Mouse (Mus musculus) ZHBTc4 (cell line): ENCODE measurements around the gene Knstrn.
A peak's percentile ranks its signal among the peaks of the same experiment; 100 is the strongest.

Source experiments
- DNase-seq: peaks from one replicate; pipeline ENCODE4 v3.0.0-alpha.2; 2011; ENCODE audit warnings: low read depth, low spot score

Knstrn gene

DNA sequence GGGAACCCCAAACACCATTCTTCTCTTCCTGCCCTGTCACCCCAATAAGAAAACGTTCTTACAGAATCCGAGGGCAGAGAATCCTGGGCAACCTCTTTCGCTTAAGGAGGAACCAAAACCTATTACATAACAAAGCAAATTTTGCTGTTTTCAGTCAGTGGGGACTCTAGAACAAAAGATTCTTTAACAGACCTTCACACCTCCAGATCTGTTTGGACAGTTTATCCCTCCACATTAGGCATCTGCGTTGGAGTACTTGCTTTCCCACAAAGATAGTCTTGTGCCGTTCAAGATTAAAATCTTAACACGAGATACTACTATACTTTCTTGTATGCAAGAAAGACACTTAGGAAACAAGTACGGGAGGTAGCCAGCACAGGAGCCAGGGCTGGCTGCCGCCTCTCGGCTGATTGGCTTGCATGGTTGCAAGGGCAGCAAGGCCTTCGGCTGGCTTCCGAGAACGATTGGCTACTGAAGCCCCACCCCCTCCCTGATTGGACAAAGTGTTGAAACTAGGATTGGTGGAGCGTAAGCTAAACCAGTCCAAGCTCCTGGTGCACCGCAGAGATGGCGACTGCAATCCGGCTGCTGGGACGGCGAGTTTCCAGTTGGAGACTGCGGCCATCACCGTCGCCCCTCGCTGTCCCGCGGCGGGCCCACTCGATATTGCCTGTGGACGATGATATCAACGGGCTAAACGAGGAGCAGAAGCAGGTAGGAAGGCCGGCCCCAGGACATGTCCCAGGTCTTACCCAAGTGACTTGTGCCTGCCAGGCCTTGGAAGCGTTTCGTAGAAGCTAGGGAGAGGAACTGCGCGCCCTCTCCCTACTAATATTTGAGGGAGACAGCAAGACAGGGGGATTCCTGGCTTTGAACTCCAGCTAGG is 47.9 kb downstream of the Knstrn start, which contains the start of gene Ivd:
Ivd (plus strand) TSS at position 501 of the 886 bp plus-strand sequence.
- peak; percentile 97 for DNase-seq

DNA sequence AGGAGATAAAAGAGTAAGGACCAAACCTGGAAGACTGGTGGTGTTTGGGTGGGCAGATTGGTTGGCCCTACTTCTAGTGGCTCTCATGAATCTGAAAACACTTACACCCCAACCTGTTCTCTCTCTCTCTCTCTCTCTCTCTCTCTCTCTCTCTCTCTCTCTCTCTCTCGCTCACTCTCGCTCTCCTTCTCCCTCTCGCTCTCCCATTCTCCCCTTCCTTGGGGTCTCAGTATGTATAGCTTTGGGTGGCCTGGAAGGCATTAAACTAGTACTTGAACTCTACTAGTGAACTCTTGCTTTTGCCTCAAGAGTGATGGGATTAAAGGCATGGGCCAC is 48.5 kb downstream of the Knstrn start:
- DNase-seq = no peak

- DNase-seq = no peak
Observed at GRCm38 (mm10) chr2:118870601-118871000, 56.8 kb downstream of the Knstrn start.

DNA sequence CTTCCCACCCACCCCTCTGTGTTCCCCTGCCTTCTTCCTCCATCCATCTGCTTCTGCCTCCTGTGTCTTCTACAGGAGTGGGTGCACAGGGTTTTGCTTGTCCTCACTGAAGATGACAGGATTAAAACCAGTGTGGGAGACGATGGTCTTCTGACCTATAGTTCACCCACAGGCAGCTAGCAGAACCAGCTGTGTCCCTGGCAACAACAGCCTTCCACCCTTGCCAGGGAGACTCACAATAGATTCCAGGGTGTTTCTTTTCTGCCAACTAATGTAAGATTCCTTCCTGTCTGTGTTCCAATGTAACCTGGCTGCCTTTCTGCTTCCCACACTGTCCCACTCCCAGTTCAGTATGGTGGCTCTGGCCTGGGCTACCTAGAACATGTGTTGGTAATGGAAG is 57.2 kb downstream of the Knstrn start:
- DNase-seq = no peak

- DNase-seq = no peak
Observed at GRCm38 (mm10) chr2:118873018-118873417, 59.2 kb downstream of the Knstrn start.

DNA sequence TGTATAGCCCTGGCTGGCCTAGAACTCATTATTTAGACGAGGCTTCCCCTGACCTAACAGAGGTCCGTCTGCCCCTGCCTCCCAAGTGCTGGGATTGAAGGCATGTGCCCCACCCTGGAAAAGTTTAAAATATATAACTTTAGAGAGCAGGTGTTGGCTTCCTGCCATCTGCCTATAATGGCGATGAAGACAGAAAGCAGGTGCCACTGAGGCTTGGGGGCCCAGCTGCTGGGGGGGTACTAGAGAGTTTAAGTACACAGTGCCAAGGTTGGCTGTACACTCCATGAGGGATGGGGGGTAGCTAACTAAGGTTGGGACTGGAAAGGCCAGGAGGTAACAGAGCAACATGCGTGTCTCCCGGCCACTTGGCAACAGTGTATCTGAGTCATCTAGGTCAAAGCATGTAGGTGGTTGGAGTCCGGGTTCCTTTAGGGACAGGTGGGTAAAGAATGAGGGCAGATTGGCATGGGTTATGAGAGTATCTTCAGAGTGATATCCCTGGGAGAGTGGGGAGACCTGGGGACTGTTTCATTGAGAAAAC is 60.2 kb downstream of the Knstrn start:
- no peak for DNase-seq

- no peak for DNase-seq
Observed at GRCm38 (mm10) chr2:118875316-118875715, 61.5 kb downstream of the Knstrn start.

DNA sequence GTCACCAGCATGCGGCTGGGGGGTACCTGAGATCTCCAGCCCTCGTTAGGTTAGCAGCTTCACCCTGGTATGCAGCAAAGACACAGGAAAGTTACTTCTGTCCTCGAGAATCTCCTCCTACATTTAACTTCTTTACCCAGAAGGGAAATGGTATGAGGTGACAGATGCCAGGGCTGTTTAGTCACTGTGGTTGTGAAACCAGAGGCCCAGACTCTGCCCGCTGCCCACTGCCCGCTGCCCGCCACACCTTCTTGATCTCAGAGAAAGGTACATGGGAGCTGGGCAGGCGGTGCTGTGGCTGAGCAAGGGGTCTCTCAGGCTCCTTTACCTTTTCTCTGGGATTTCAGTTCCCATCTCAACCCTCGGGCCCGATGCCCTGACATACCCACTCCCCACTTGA is 62.6 kb downstream of the Knstrn start:
- no peak for DNase-seq

DNA sequence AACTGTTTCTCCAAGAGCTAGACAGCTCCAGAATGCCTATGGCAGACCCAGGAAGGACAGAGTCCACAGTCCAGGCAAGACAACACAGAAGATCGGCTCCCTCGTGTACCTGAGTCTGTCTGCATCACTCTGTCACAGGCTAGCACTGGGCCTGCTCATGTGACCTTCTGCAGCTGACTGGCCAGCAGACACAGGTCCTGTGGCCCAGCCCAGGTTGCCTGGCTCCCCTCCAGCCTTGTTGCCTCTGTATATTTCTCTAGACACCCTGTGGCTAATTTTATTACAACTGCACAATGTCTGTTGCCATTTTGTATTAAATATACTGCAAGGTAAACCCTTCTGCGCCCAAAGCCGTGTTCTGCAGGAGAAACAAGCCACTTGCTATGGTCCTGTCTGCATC is 67.2 kb downstream of the Knstrn start:
- DNase-seq = no peak

- no peak for DNase-seq
Observed at GRCm38 (mm10) chr2:118881956-118882355, 68.2 kb downstream of the Knstrn start.

DNA sequence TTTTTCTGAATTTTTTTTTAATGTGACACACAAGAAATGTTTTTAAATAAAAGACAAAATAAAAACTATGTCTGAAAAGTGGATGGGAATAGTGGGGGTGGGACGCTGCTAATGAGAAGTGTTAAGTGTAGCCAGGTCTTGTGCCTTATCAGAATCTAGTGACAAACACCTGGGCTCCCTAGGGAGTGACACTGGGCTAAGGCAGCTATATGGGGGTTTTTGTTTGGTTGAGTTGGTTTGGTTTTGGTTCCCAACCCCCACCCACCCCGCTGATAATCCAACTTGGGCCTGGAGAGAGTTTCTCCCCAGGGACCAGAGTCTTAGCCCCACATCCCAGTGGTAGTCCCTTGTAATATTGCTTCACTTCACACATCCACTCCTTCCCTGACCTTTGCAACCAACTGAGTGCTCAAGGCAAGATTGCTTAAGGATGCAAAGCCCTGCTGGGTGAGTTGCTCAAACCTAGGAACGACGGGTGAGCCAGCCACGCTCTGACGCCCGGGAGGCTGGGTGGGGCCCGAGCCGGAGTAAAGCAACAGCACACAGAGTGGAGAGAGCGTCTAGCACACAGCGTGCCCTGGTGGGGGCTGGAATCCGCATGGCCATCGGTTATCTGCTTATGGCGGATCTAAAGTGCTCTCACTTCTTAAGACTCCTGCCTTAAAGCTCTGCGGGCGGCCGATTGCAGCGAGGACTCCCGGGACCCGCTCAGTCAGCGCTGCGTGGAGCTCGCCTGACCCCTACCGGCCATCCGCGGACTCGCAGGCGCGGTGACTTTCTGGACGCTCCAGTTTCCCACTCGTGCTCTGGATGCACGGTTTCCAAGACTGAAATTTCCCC is 69.3 kb downstream of the Knstrn start:
- peak; percentile 86 for DNase-seq

- no peak for DNase-seq
Observed at GRCm38 (mm10) chr2:118887440-118887839, 73.6 kb downstream of the Knstrn start.

DNA sequence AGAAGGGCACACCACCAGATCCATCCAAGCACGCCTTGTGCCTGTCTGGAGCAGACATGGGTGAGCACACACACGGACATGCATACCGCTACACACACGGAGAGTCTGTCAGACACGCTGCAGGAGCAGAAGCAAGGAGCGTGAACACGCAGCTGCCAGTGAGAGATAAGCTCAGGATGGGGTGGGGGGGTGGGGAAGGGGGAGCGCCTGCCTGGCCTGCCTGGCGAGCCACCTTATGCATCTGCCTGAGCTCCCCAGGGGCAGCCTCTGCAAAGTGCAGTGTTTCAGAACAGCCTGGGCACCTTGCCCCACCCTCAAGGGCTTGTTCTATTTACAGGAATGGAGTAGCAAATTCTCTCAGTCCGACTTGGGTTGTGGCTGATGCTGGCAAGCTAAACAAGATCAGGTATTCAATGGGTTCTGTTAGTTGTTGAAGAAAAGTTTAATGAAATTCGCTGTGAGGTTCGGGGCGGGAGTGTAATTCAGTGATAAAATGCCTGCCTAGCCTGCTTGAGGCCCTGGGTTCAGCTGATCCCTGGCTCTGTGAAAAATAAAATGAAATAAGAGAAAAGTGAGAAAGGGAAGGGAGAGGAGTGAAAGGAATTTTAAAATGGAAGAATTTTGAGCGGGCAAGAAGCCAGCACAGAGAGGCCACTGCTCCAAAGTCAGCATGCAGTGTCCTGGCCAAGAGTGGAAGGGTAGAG is 74.2 kb downstream of the Knstrn start:
- no peak for DNase-seq

DNA sequence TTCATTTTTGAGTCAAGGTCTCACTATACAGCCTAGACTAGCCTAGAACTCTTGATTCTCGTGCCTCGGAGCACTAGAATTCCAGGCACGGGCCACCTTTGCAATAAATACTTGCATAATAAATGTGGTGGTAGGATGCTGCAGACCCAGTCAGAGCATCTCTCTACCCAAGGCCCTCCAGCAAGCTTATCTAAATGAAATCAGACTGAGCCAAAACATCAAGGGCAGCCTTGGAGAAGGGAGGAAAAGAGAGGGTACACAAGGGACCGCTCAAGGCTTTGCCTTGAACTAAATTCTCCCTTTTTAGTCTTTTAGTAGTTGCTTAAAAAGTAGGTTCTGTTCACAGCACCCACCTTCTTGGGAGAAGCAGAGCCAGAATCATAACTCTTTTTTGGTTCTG is 77.4 kb downstream of the Knstrn start:
- no peak for DNase-seq

DNA sequence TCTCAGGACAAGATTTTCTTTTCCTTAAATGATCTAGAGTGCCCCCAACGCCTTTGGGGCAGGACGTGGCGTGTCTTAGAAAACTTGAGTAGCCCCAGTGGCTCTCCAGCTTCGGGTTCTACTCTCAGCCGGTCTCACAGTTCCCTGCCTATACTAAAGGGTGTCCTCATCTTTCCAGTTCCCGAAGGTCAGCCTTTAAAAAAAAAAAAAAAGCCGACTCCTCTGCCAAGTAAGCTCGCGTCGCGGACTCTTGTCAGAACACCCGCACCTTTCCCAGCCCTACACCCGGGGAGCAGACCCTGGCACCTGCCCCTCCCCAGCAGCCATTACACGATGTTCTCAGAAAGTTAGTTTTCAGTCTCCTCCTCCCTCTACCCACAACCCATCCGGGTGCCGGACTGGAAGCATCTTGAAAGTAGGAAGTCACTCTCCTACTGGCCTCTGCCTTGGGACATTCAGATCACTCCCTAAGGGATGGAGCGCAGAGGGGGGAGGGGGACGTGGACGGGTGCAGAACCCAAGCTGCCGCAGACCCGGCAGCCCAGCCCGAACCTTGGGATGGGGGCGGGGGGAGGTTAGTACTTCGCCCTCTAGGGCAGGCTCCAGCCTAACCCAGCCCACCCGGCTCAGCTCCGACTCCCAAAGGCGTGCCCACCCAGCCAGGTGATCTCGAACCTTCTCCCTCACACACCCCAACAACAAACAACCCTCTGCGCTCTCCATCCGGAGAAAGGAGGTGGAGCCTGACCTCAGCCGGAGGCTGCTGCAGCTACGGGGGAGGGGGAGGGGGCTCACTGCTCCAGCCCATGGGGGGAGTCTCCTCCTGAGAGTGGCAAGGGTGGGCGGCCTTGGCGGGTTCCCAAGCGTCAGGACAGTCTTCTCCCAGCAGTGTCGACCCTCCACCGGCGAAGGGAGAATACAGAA is 82.4 kb downstream of the Knstrn start:
- peak; percentile 79 for DNase-seq

GRCm38 (mm10) chr2:118896914-118897291 is 83.1 kb downstream of the Knstrn start:
- no peak for DNase-seq

DNA sequence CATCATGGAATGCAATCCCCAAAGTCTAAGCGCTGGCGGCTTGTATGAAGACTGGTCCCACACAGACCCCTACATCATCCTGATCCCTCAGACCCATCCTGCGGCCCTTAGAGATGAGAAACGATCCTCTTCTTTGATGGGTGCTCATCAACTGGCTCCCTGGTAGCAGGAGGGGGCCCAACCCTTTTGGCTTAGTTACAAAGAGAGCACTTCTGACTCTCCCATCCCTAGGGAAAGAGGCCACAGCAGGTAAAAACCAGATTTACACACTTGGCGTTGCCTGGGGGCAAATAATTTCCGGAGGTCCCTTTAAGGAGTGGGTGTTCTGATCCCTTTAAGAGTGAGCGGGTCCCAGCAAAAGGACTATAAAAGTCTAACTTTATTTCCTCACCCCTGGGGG is 83.6 kb downstream of the Knstrn start:
- DNase-seq = peak; percentile 75

DNA sequence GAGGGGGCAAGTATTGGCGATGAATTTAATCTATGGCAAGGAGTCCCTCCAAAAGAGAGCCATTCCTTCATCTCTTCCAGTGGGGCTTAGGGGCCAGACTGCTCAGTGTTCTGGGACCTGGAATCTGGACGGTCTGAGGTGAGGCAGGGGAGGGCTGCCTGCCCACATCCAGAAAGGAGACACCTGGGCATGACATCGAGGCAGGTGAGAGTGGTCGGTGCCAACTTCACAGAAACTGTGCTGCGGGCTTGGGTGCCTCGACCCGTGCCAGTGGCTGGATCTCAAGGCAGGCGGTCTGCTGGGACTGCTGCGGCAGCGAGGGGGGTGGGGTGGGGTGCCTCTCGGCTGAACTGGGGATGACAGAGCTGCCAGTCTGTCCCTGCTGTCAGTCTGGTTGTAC is 84.0 kb downstream of the Knstrn start:
- DNase-seq = no peak

DNA sequence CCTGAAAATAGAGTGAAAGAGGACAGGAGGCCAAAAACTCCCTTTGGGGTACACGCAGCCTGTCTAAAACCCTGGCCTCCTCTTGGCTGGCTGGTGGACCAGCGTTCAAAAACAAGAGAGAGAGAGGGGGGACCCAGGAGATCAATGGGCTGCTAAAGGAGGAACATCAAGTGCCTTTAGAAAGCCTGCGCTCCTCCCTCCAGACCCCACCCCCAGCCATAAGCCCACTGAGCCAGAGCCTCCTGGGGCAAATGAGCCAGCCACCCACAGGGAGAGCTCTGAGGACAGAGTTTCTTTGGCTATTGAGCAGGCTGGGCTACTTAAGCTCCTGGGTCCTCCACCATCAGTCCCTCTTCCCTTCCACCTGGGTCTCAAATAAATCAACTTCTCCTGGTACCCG is 85.0 kb downstream of the Knstrn start:
- DNase-seq = no peak

DNA sequence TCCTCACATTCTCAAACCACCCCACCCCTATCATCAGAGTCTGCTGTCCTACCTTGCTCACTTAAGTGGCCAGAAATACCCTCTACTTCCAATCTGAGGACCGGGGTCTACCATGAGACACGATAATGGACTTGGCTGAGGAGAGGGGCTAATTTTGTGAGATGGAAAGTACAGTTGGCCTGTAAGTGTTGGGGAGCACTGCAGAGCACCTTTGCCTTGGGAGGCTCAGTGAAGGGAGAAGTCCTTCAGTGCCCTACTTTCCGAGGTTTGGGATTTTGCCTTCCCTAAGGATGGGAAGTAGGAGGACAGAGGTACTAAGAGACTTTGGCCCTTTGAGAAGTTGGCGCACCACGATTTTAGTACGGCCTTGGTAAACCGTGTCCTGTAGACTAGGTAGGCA is 85.5 kb downstream of the Knstrn start:
- no peak for DNase-seq
